Mouse (Mus musculus): ENCODE data around the gene Clec10a.

Clec10a gene

GRCm38 (mm10) chr11:70216103-70216502 lies 60.1 kb downstream of the Clec10a start:
- no peak for DNase-seq (ENCODE audit: low read depth, low spot score)

- DNase-seq (ENCODE audit: low read depth, low spot score) = no peak
These were observed 62.0 kb downstream of the Clec10a start for GRCm38 (mm10) chr11:70218039-70218438.

GRCm38 (mm10) chr11:70218741-70219470 lies 62.9 kb downstream of the Clec10a start:
- DNase-seq (ENCODE audit: low read depth, low spot score) = no peak

- no peak for DNase-seq (ENCODE audit: low read depth, low spot score)
These were observed 63.9 kb downstream of the Clec10a start for GRCm38 (mm10) chr11:70219873-70220272.

- DNase-seq (ENCODE audit: low read depth, low spot score) = no peak
These were observed 64.3 kb downstream of the Clec10a start for GRCm38 (mm10) chr11:70220323-70220722.

Measured in forelimb bud, embryonic 11.5 days (tissue).